Mouse (Mus musculus): ENCODE data around the gene Ets1. TPM values are rescaled to one million over a fixed set of nuclear protein-coding genes. Genes with fewer than 3 reads are reported as not detected.
A peak's percentile ranks its signal among the peaks of the same experiment; 100 is the strongest.

Gene Ets1
- total RNA-seq, 2 experiments from 2014 or later, result 53.5 to 65.4 TPM

- intact Hi-C loops (cut with DNase I), result no loop called here
- no peak for DNase-seq
These were observed 20.6 kb upstream of the Ets1 start for GRCm38 (mm10) chr9:32615461-32615860.

- intact Hi-C loops (cut with DNase I), result no loop called here
- DNase-seq, result no peak
These were observed 20.0 kb upstream of the Ets1 start for GRCm38 (mm10) chr9:32615986-32616385.

- DNase-seq, result no peak
- intact Hi-C loops (cut with DNase I), result no loop called here
These were observed 19.2 kb upstream of the Ets1 start for GRCm38 (mm10) chr9:32616516-32617429.

- no peak for DNase-seq
- intact Hi-C loops (cut with DNase I), result no loop called here
These were observed 18.6 kb upstream of the Ets1 start for GRCm38 (mm10) chr9:32617430-32617768.

GRCm38 (mm10) chr9:32618544-32619120, 17.4 kb upstream of the Ets1 start:
- intact Hi-C loops (cut with DNase I), result no loop called here
- no peak for DNase-seq

- no peak for DNase-seq
- intact Hi-C loops (cut with DNase I), result no loop called here
These were observed 16.4 kb upstream of the Ets1 start for GRCm38 (mm10) chr9:32619661-32620060.

- intact Hi-C loops (cut with DNase I), result no loop called here
These were observed 15.6 kb upstream of the Ets1 start for GRCm38 (mm10) chr9:32620446-32620845.

GRCm38 (mm10) chr9:32629385-32629981, 6.5 kb upstream of the Ets1 start:
- no peak for DNase-seq
- intact Hi-C loops (cut with DNase I), result no loop called here

More at GRCm38 (mm10) chr9:32620446-32620845, 15.6 kb upstream of the Ets1 start:
- no peak for DNase-seq

GRCm38 (mm10) chr9:32631341-32631740, 4.7 kb upstream of the Ets1 start:
- intact Hi-C loops (cut with DNase I), result no loop called here
- no peak for DNase-seq

- DNase-seq, result no peak
- intact Hi-C loops (cut with DNase I), result no loop called here
These were observed 3.8 kb upstream of the Ets1 start for GRCm38 (mm10) chr9:32632237-32632636.

- DNase-seq, result no peak
- intact Hi-C loops (cut with DNase I), result no loop called here
These were observed 9.0 kb downstream of the Ets1 start for GRCm38 (mm10) chr9:32644981-32645380.

- intact Hi-C loops (cut with DNase I), result no loop called here
- no peak for DNase-seq
These were observed 9.5 kb downstream of the Ets1 start for GRCm38 (mm10) chr9:32645475-32645874.

- peak; percentile 60 to 76 for DNase-seq
- intact Hi-C loops (cut with DNase I), result no loop called here
These were observed 10.7 kb downstream of the Ets1 start for GRCm38 (mm10) chr9:32646539-32647258.

GRCm38 (mm10) chr9:32647506-32648250, 11.7 kb downstream of the Ets1 start:
- DNase-seq, result no peak
- intact Hi-C loops (cut with DNase I), result no loop called here

- DNase-seq, result no peak
- intact Hi-C loops (cut with DNase I), result no loop called here
These were observed 12.3 kb downstream of the Ets1 start for GRCm38 (mm10) chr9:32648286-32648685.

GRCm38 (mm10) chr9:32650738-32651137, 14.7 kb downstream of the Ets1 start:
- intact Hi-C loops (cut with DNase I), result loop anchor here (2.0 kb wide), 1 partner anchor 16 kb away; no protein-coding TSS in a partner anchor

GRCm38 (mm10) chr9:32652112-32652511, 16.1 kb downstream of the Ets1 start:
- DNase-seq, result no peak
- intact Hi-C loops (cut with DNase I), result no loop called here

More at GRCm38 (mm10) chr9:32650738-32651137, 14.7 kb downstream of the Ets1 start:
- no peak for DNase-seq

GRCm38 (mm10) chr9:32654305-32654704, 18.3 kb downstream of the Ets1 start:
- no peak for DNase-seq

GRCm38 (mm10) chr9:32656351-32656844, 20.4 kb downstream of the Ets1 start:
- intact Hi-C loops (cut with DNase I), result loop anchor here (2.0 kb wide), 1 partner anchor 18 kb away; no protein-coding TSS in a partner anchor
- DNase-seq, result no peak

More at GRCm38 (mm10) chr9:32654305-32654704, 18.3 kb downstream of the Ets1 start:
- intact Hi-C loops (cut with DNase I), result no loop called here

- no peak for DNase-seq
- intact Hi-C loops (cut with DNase I), result loop anchor here (2.0 kb wide), 1 partner anchor 18 kb away; no protein-coding TSS in a partner anchor
These were observed 21.1 kb downstream of the Ets1 start for GRCm38 (mm10) chr9:32657124-32657523.

All from heart, postnatal 36 days (tissue).